Mouse (Mus musculus) ES-E14 (cell line): ENCODE results near the gene Fzd10.

Experiments
- CHD2 ChIP-seq: IDR thresholded peaks from 2 replicates; pipeline ENCODE4 v1.6.1; 2014; ENCODE audit warnings: mild to moderate bottlenecking, low read depth, low read length, inconsistent platforms
- ZNF384 ChIP-seq: IDR thresholded peaks from 2 replicates; pipeline ENCODE4 v1.6.1; 2012; ENCODE audit warnings: low read depth, low read length, inconsistent platforms

DNA sequence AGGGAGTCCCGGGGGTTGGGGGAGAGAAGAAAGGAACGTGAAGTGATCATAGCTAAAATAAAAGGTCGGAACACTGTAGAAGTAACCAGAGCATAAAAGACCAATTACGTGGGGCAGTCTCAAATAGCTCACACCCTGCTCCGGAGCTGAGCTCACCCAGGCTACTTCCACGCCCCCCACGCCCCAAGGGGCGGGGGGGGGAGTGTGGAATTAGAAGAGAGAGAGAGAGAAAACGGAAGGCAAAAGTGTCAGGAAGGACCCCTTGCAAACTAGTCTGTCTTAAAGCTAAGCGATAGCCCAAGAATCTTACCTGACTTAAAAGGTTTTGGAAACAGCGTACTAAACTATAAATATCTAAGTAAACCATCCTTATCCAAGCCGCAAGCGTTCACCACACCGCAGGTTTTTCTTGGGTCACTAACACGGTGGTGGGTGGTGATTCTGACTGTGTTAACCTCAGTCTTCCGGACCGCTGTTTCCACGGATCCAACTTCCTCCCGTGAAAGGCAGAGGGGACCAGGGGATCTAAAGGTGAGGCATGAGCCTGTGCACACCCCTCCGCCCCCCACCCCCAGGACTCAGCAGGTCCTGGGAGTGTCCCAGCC is 1.8 kb upstream of the Fzd10 start:
- TF ChIP-seq CHD2: no peak
- no peak for TF ChIP-seq ZNF384
